Mouse (Mus musculus) G1E (cell line): Measurements from ENCODE around the gene Ubxn6.

Experiments used
- CTCF ChIP-seq: IDR thresholded peaks from 2 replicates; pipeline ENCODE4 v1.5.1; 2012; ENCODE audit warnings: low read depth, low read length, inconsistent platforms, mixed read lengths
- GATA1 ChIP-seq: IDR thresholded peaks from 2 replicates; pipeline ENCODE4 v1.6.1; 2012; ENCODE audit warnings: borderline replicate concordance, low read length, inconsistent platforms, mixed read lengths
- GATA2 ChIP-seq: IDR thresholded peaks from 2 replicates; pipeline ENCODE4 v1.6.1; 2012; ENCODE audit warnings: low read depth, low read length, inconsistent platforms, borderline replicate concordance
- POLR2AphosphoS5 ChIP-seq: IDR thresholded peaks from 2 replicates; pipeline ENCODE4 v1.6.1; 2012; ENCODE audit warnings: low read depth, low read length, inconsistent platforms; ENCODE audit not compliant: insufficient replicate concordance
- TAL1 ChIP-seq: conservative IDR thresholded peaks from 2 replicates; pipeline ENCODE4 v1.6.1; 2012; ENCODE audit warnings: low read depth, low read length, inconsistent platforms, mixed read lengths

- no peak for TF ChIP-seq CTCF
- no peak for TF ChIP-seq GATA1
- no peak for TF ChIP-seq GATA2
- TF ChIP-seq TAL1: no peak
- TF ChIP-seq POLR2AphosphoS5: no peak
Observed at GRCm38 (mm10) chr17:56098180-56098579, 23.4 kb upstream of the Ubxn6 start.
